Mouse (Mus musculus) layer of hippocampus, postnatal 10 days (tissue): Measurements from ENCODE around the gene Fstl4. TPM values are rescaled to one million over a fixed set of nuclear protein-coding genes. Genes with fewer than 3 reads are reported as not detected.

Source experiments
- DNase-seq, 2 experiments: peaks; one replicate each; pipeline ENCODE4 v3.0.0; 2021; ENCODE audit warnings: low spot score in 2 of 2
- long read RNA-seq: library from polyadenylated mRNA; stranded (forward); transcript quantifications from one replicate; pipeline ENCODE4 v2.0.0, GENCODE M21; 2023
- total RNA-seq, 2 experiments: library from RNA; stranded (reverse); gene quantifications; 2 replicates each; pipeline ENCODE4 v1.2.3; 2021

The Fstl4 gene
- total RNA-seq = 1 to 10 TPM; 8.7 to 9.7 TPM
- long read RNA-seq, full-length matches to known transcripts = 5 of 5 reads
- long read RNA-seq, partial matches to known transcripts = 0 of 5 reads
- long read RNA-seq, other reads (novel, unspliced or antisense) = 0 of 5 reads

GRCm38 (mm10) chr11:52764461-52764893 lies at the start of gene Fstl4:
Fstl4 (plus strand) TSS chr11:52764634.
- DNase-seq = peak; percentile 30 to 50

GRCm38 (mm10) chr11:52718570-52718969 lies 45.9 kb upstream of the Fstl4 start:
- no peak for DNase-seq

GRCm38 (mm10) chr11:52721087-52721486 lies 43.3 kb upstream of the Fstl4 start:
- DNase-seq = no peak

- DNase-seq = no peak
Measured at GRCm38 (mm10) chr11:52722706-52723105, 41.7 kb upstream of the Fstl4 start.

- DNase-seq = no peak
Measured at GRCm38 (mm10) chr11:52726001-52726400, 38.4 kb upstream of the Fstl4 start.

GRCm38 (mm10) chr11:52728479-52728878 lies 36.0 kb upstream of the Fstl4 start:
- DNase-seq = no peak

GRCm38 (mm10) chr11:52729890-52730289 lies 34.5 kb upstream of the Fstl4 start:
- no peak for DNase-seq

GRCm38 (mm10) chr11:52731979-52732378 lies 32.5 kb upstream of the Fstl4 start:
- DNase-seq = no peak

GRCm38 (mm10) chr11:52734493-52735195 lies 29.8 kb upstream of the Fstl4 start:
- DNase-seq = no peak

- no peak for DNase-seq
Measured at GRCm38 (mm10) chr11:52739187-52739586, 25.2 kb upstream of the Fstl4 start.

- no peak for DNase-seq
Measured at GRCm38 (mm10) chr11:52740466-52740865, 24.0 kb upstream of the Fstl4 start.

- DNase-seq = no peak
Measured at GRCm38 (mm10) chr11:52743956-52744355, 20.5 kb upstream of the Fstl4 start.

- no peak for DNase-seq
Measured at GRCm38 (mm10) chr11:52744593-52745450, 19.6 kb upstream of the Fstl4 start.

- DNase-seq = no peak
Measured at GRCm38 (mm10) chr11:52747206-52747605, 17.2 kb upstream of the Fstl4 start.

- DNase-seq = no peak
Measured at GRCm38 (mm10) chr11:52747766-52748456, 16.5 kb upstream of the Fstl4 start.

- DNase-seq = no peak
Measured at GRCm38 (mm10) chr11:52749988-52750387, 14.4 kb upstream of the Fstl4 start.

GRCm38 (mm10) chr11:52752524-52752923 lies 11.9 kb upstream of the Fstl4 start:
- no peak for DNase-seq

- no peak for DNase-seq
Measured at GRCm38 (mm10) chr11:52753261-52753660, 11.2 kb upstream of the Fstl4 start.

GRCm38 (mm10) chr11:52761800-52762199 lies 2.6 kb upstream of the Fstl4 start:
- DNase-seq = no peak

GRCm38 (mm10) chr11:52764894-52765677 lies 652 bp downstream of the Fstl4 start:
- peak; percentile 39 to 44 for DNase-seq
